Mouse (Mus musculus) hindbrain, embryonic 13.5 days (tissue): Measurements from ENCODE around the gene Btbd8. TPM values are rescaled to one million over a fixed set of nuclear protein-coding genes. Genes with fewer than 3 reads are reported as not detected.

Source experiments
- ATAC-seq: fragments of 200-750 bp; cut with Nextera tagmentation; 2 replicates; pipeline ENCODE4 v1.8.0; 2017; ENCODE audit warnings: moderate TSS enrichment; ENCODE audit not compliant: low FRiP score
- H3K27ac ChIP-seq: fragments of 300-500 bp; sonication (generic); 2 replicates; pipeline ENCODE4 v1.5.1; 2015; ENCODE audit warnings: inconsistent platforms, mild to moderate bottlenecking, moderate library complexity
- H3K27me3 ChIP-seq: fragments of 300-500 bp; sonication (generic); 2 replicates; pipeline ENCODE4 v1.6.1; 2015; ENCODE audit warnings: mild to moderate bottlenecking, inconsistent platforms
- H3K36me3 ChIP-seq: fragments of 300-500 bp; sonication (generic); 2 replicates; pipeline ENCODE4 v1.6.1; 2015; ENCODE audit warnings: mild to moderate bottlenecking, inconsistent platforms
- H3K4me1 ChIP-seq: fragments of 300-500 bp; sonication (generic); replicated peaks from 2 replicates; pipeline ENCODE4 v1.6.1; 2015; ENCODE audit warnings: inconsistent platforms
- H3K4me2 ChIP-seq: fragments of 300-500 bp; sonication (generic); 2 replicates; pipeline ENCODE4 v1.6.1; 2015; ENCODE audit warnings: inconsistent platforms, mild to moderate bottlenecking, moderate library complexity
- H3K4me3 ChIP-seq: fragments of 300-500 bp; sonication (generic); 2 replicates; pipeline ENCODE4 v1.5.1; 2015; ENCODE audit warnings: mild to moderate bottlenecking, inconsistent platforms
- H3K9ac ChIP-seq: fragments of 300-500 bp; sonication (generic); 2 replicates; pipeline ENCODE4 v1.6.1; 2015; ENCODE audit warnings: mild to moderate bottlenecking, inconsistent platforms
- H3K9me3 ChIP-seq: fragments of 300-500 bp; sonication (generic); 2 replicates; pipeline ENCODE4 v1.6.1; 2016; ENCODE audit warnings: inconsistent platforms
- WGBS: fragments of 180-500 bp; shearing (Covaris S2); methylation state at CpG from one replicate; pipeline ENCODE4 v1.1.7; 2015; 5-methylcytosine and 5-hydroxymethylcytosine counted together
- polyA plus RNA-seq: library from polyadenylated mRNA; unstranded; fragments of >200 nt; fragmentation: Nextera tagmentation; extraction: Ambion mirVana; gene quantifications from 2 replicates; pipeline ENCODE4 v1.2.1, GENCODE M21; 2015

Btbd8 gene
- polyA plus RNA-seq, 1 experiment from 2014 or later = 16.3 TPM

- Histone ChIP-seq H3K4me3 (no peak overlapping the region), H3K27ac (no peak overlapping the region), H3K36me3 (peaks cover 15% of the 10 kb centered on the region), H3K4me2 (no peak overlapping the region), H3K9me3 (no peaks in the 10 kb centered on the region), H3K27me3 (no peaks in the 10 kb centered on the region), H3K9ac (no peak overlapping the region), H3K4me1 (peaks cover 16% of the 10 kb centered on the region)
- WGBS = 83% methylated on average over 5 of the region's 5 CpGs
- no peak for ATAC-seq
These were observed 62.2 kb downstream of the Btbd8 start for GRCm38 (mm10) chr5:107499891-107500535.

- Histone ChIP-seq H3K4me2 (no peak overlapping the region), H3K9ac (no peak overlapping the region), H3K4me3 (no peak overlapping the region), H3K36me3 (peaks cover 22% of the 10 kb centered on the region), H3K9me3 (no peaks in the 10 kb centered on the region), H3K27ac (no peak overlapping the region), H3K4me1 (peaks cover 16% of the 10 kb centered on the region), H3K27me3 (no peaks in the 10 kb centered on the region)
- WGBS = 88% methylated on average over 1 of the region's 1 CpGs
- no peak for ATAC-seq
These were observed 62.9 kb downstream of the Btbd8 start for GRCm38 (mm10) chr5:107500741-107501140.

DNA sequence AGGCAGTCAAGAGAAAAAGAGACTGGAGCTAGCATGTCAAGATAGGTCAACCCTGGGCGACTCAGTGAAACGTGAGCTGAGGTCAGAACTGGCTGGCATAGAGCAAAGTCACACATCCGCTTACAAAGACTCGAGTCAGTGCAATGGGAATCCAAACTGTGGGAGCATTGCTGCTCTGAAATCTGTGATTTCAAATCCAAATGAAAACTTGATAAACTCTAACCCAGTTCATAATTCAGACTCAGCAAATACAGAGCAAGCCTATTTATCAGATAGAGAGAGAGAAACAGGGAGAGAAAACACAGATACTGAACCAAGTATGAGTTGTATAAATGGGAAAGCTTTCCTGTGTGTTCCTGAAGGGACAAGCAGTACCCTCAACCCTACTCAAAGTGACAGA, 69.5 kb downstream of the Btbd8 start, which contains the start of gene Gm42669:
Gene Gm42669 (plus strand): TSS at position 301 of the 400 bp plus-strand sequence.
- H3K4me3 ChIP-seq = no peak within 1 kb of the TSS
- H3K27ac ChIP-seq = no peak within 1 kb of the TSS
- no peaks in the 10 kb centered on the region for H3K9me3 ChIP-seq
- no peak within 1 kb of the TSS for H3K9ac ChIP-seq
- 84% methylated on average over 4 of the region's 4 CpGs for WGBS
- H3K27me3 ChIP-seq = no peaks in the 10 kb centered on the region
- no peak for ATAC-seq
- H3K4me2 ChIP-seq = no peak within 1 kb of the TSS
- peaks cover 55% of the 10 kb centered on the region for H3K36me3 ChIP-seq
- no peaks in the 10 kb centered on the region for H3K4me1 ChIP-seq

DNA sequence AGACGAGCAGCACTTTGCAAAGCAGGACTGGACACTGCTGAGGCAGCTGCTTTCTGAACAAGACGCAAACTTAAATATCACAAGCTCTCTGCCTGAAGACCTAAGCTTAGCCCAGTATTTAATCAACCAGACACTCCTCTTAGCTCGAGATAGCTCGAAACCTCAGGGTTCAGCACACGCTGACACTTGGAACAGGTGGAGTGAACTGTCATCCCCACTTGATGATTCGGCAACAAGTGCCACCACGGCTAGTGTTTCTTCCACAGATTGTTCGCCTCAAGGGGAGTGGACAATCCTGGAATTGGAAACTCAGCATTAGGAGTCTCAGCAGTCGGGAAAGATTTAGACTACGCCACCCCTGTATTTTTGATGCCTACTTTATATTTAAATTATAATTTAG, 72.7 kb downstream of the Btbd8 start:
- no peak for ATAC-seq
- Histone ChIP-seq H3K36me3 (peaks cover 35% of the 10 kb centered on the region), H3K9me3 (no peaks in the 10 kb centered on the region), H3K27ac (no peak overlapping the region), H3K27me3 (no peaks in the 10 kb centered on the region), H3K9ac (no peak overlapping the region), H3K4me3 (no peak overlapping the region), H3K4me1 (no peaks in the 10 kb centered on the region), H3K4me2 (no peak overlapping the region)
- 94% methylated on average over 10 of the region's 10 CpGs for WGBS

GRCm38 (mm10) chr5:107511326-107511725, 73.5 kb downstream of the Btbd8 start:
- Histone ChIP-seq H3K9ac (no peak overlapping the region), H3K4me1 (no peaks in the 10 kb centered on the region), H3K27me3 (no peaks in the 10 kb centered on the region), H3K9me3 (no peaks in the 10 kb centered on the region), H3K36me3 (peaks cover 28% of the 10 kb centered on the region), H3K27ac (no peak overlapping the region), H3K4me3 (no peak overlapping the region), H3K4me2 (no peak overlapping the region)
- WGBS = 51% methylated on average over 2 of the region's 2 CpGs
- no peak for ATAC-seq

- peaks cover 9% of the 10 kb centered on the region for H3K36me3 ChIP-seq
- H3K27ac ChIP-seq = no peak overlapping the region
- H3K4me2 ChIP-seq = no peak overlapping the region
- no peaks in the 10 kb centered on the region for H3K27me3 ChIP-seq
- 0 out of 2 replicates have a peak, but pooled peaks cover 1% of the 10 kb centered on the region for H3K4me1 ChIP-seq
- no peak for ATAC-seq
- no peak overlapping the region for H3K4me3 ChIP-seq
- 55% methylated on average over 7 of the region's 7 CpGs for WGBS
- H3K9ac ChIP-seq = no peak overlapping the region
- no peaks in the 10 kb centered on the region for H3K9me3 ChIP-seq
These were observed 75.8 kb downstream of the Btbd8 start for GRCm38 (mm10) chr5:107513583-107513982.

DNA sequence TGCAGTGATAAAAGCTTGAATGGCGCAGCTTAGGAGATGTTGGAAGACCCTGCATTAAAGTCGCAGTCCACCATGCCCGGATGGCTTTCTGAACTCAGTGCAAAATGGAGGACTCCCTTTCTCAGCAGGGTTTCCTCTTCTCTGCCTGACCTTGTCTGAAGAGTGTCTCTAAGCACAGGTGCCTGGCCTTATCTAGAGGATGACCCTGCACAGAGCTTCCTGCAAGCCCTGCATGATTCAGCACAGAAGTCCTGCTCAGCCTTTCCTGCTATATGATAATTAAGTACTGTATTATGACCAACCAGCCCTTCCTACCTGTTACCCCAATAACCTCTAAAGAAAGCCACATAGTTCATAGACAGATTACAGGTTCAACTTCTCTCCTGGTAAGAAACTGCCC, 77.7 kb downstream of the Btbd8 start:
- no peak overlapping the region for H3K4me2 ChIP-seq
- no peaks in the 10 kb centered on the region for H3K9me3 ChIP-seq
- 0 out of 2 replicates have a peak, but pooled peaks cover 3% of the 10 kb centered on the region for H3K4me1 ChIP-seq
- H3K9ac ChIP-seq = no peak overlapping the region
- H3K4me3 ChIP-seq = no peak overlapping the region
- WGBS = 94% methylated on average over 3 of the region's 3 CpGs
- no peak for ATAC-seq
- H3K27me3 ChIP-seq = no peaks in the 10 kb centered on the region
- no peak overlapping the region for H3K27ac ChIP-seq
- peaks cover 2% of the 10 kb centered on the region for H3K36me3 ChIP-seq

DNA sequence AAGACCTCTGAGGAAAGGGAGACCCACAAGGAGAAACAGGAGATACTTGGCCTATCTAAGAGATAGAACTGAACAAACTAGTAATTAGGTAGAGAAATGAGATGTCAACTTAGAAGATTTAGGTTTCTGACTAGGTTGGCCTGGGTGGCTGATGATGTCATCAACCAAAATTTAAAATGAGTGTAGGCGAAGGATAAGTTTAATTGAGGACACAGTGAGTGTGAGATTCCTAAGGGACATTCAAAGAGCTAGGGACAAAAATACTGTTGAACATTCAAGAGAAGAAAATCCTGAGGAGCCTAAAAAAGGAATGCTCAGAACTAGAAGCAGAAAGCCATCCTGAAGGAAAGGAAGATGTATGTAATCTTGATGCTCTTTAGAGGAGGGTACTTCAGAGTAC, 78.3 kb downstream of the Btbd8 start:
- no peak for ATAC-seq
- Histone ChIP-seq H3K4me2 (no peak overlapping the region), H3K36me3 (no peaks in the 10 kb centered on the region), H3K27me3 (no peaks in the 10 kb centered on the region), H3K4me3 (no peak overlapping the region), H3K9ac (no peak overlapping the region), H3K27ac (no peak overlapping the region), H3K9me3 (no peaks in the 10 kb centered on the region), H3K4me1 (0 out of 2 replicates have a peak, but pooled peaks cover 3% of the 10 kb centered on the region)
- WGBS = 97% methylated on average over 1 of the region's 1 CpGs

DNA sequence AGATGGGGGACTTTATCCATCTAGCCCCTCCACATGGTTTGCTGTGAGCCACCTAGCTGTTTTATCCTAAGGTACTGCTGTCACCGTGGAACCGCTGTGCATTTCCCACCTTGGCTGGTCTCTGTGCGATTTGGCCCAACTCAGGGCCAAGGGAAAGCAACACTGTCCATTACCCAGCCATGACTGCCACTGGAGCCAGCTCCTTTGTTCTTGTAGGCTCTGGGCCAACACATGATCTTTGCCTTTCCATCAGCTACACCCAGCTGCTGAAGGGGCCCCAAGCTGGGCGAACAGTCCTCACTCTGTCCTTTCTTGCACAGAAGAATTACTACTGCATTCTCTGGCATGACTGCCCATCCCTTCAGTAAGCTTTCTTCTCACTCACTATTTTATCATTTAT, 80.8 kb downstream of the Btbd8 start:
- no peaks in the 10 kb centered on the region for H3K9me3 ChIP-seq
- H3K4me1 ChIP-seq = 0 out of 2 replicates have a peak, but pooled peaks cover 3% of the 10 kb centered on the region
- 94% methylated on average over 4 of the region's 4 CpGs for WGBS
- no peak overlapping the region for H3K27ac ChIP-seq
- no peak overlapping the region for H3K9ac ChIP-seq
- no peaks in the 10 kb centered on the region for H3K36me3 ChIP-seq
- no peak for ATAC-seq
- H3K4me2 ChIP-seq = no peak overlapping the region
- H3K27me3 ChIP-seq = no peaks in the 10 kb centered on the region
- no peak overlapping the region for H3K4me3 ChIP-seq

DNA sequence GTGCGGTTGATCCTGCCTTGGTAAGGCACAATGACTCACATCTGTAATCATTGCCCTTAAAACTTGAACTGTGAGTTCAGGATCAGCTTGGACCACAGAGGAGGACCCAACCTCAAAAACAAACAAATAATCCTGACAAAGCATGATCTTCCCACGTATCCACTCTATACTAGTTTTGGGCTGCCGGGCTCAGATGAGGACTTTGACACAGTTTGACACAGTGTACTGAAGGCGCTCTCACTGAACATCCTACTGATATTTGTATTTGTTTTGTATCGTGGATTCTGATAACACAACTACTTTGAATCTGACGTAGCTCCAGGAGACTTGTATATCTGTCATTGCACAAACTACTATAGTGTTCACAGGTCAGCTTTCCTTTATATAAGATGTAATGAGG, 83.6 kb downstream of the Btbd8 start:
- Histone ChIP-seq H3K27ac (no peak overlapping the region), H3K4me1 (0 out of 2 replicates have a peak, but pooled peaks cover 3% of the 10 kb centered on the region), H3K4me3 (no peak overlapping the region), H3K27me3 (no peaks in the 10 kb centered on the region), H3K9me3 (no peaks in the 10 kb centered on the region), H3K9ac (no peak overlapping the region), H3K36me3 (no peaks in the 10 kb centered on the region), H3K4me2 (no peak overlapping the region)
- WGBS = 91% methylated on average over 6 of the region's 6 CpGs
- no peak for ATAC-seq

GRCm38 (mm10) chr5:107521897-107522296, 84.1 kb downstream of the Btbd8 start:
- no peak overlapping the region for H3K4me2 ChIP-seq
- H3K9me3 ChIP-seq = no peaks in the 10 kb centered on the region
- H3K27ac ChIP-seq = no peak overlapping the region
- ATAC-seq = no peak
- WGBS = 86% methylated on average over 7 of the region's 7 CpGs
- H3K27me3 ChIP-seq = no peaks in the 10 kb centered on the region
- 0 out of 2 replicates have a peak, but pooled peaks cover 3% of the 10 kb centered on the region for H3K4me1 ChIP-seq
- no peak overlapping the region for H3K9ac ChIP-seq
- H3K4me3 ChIP-seq = no peak overlapping the region
- H3K36me3 ChIP-seq = no peaks in the 10 kb centered on the region

- ATAC-seq = no peak
- Histone ChIP-seq H3K4me2 (no peak overlapping the region), H3K27ac (no peak overlapping the region), H3K4me3 (no peak overlapping the region), H3K4me1 (no peaks in the 10 kb centered on the region), H3K36me3 (no peaks in the 10 kb centered on the region), H3K27me3 (no peaks in the 10 kb centered on the region), H3K9me3 (no peaks in the 10 kb centered on the region), H3K9ac (no peak overlapping the region)
- 85% methylated on average over 10 of the region's 10 CpGs for WGBS
These were observed 86.5 kb downstream of the Btbd8 start for GRCm38 (mm10) chr5:107524281-107524680.

GRCm38 (mm10) chr5:107528856-107529255, 91.1 kb downstream of the Btbd8 start:
- no peak for ATAC-seq
- no peak overlapping the region for H3K4me2 ChIP-seq

More at GRCm38 (mm10) chr5:107528856-107529255, 91.1 kb downstream of the Btbd8 start:
- Histone ChIP-seq H3K4me3 (no peak overlapping the region), H3K9me3 (no peaks in the 10 kb centered on the region), H3K36me3 (no peaks in the 10 kb centered on the region), H3K27me3 (no peaks in the 10 kb centered on the region), H3K27ac (no peak overlapping the region), H3K4me1 (no peaks in the 10 kb centered on the region), H3K9ac (no peak overlapping the region)
- WGBS = 92% methylated on average over 3 of the region's 3 CpGs
